Mouse (Mus musculus): Measurements from ENCODE around the gene Tmem94. TPM values are rescaled to one million over a fixed set of nuclear protein-coding genes. Genes with fewer than 3 reads are reported as not detected.

The Tmem94 gene
- polyA plus RNA-seq, 1 experiment from 2014 or later = 30.9 TPM

DNA sequence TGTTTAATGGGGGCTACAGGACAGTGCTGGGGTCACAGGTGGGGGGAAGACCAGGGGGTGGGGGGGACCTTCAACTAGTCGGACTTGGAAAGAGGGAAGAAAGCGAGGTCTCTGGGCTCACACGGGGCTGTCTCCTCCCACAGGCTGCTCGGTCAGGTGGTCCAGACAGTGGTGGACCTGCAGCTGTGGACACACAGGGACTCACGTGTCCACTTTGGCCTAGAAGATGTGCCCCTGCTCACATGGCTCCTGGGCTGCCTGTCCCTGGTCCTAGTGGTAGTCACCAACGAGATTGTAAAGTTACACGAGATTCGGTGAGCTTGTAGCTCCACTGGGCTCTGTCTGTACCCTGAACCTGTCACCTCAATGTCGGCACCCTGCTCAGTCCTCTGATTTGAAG lies 32.4 kb downstream of the Tmem94 start:
- 0 out of 2 replicates have a peak overlapping the region, but pooled peaks have one; percentile 9 for H3K27ac ChIP-seq
- no peak overlapping the region for H3K4me2 ChIP-seq
- 84% methylated on average over 9 of the region's 9 CpGs for WGBS
- H3K27me3 ChIP-seq = no peaks in the 10 kb centered on the region
- no peaks in the 10 kb centered on the region for H3K9me3 ChIP-seq
- no peak overlapping the region for H3K4me3 ChIP-seq
- no peaks in the 10 kb centered on the region for H3K4me1 ChIP-seq (replicated peaks)
- peaks cover 100% of the 10 kb centered on the region for H3K36me3 ChIP-seq
- H3K9ac ChIP-seq = no peak overlapping the region
- no peak for ATAC-seq (ENCODE audit: low FRiP score)

DNA sequence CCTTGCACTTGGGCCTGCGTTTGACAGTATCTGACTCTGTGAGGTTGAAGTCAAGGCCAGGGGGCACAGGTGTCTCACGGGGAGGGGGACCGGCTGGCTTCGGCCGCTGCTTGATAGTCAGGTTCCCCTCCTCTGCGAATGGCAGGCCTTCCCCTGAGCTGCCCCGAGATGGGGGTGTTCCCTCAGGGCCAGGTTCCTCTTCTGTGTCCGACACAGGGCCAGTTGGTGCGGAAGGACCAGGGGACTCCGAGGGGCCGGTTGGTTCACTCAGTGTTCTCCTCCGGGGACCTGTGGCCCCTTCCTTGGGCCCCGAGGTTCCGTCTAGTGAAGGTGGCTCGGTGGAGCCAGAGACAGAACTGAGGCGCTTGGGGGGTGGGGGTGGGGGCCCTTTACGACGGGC lies 35.7 kb downstream of the Tmem94 start:
- no peak overlapping the region for H3K27ac ChIP-seq
- no peaks in the 10 kb centered on the region for H3K27me3 ChIP-seq
- WGBS = 89% methylated on average over 17 of the region's 18 CpGs
- H3K36me3 ChIP-seq = peaks cover 91% of the 10 kb centered on the region
- H3K4me2 ChIP-seq = no peak overlapping the region
- no peaks in the 10 kb centered on the region for H3K9me3 ChIP-seq
- no peak overlapping the region for H3K9ac ChIP-seq
- H3K4me1 ChIP-seq (replicated peaks) = no peaks in the 10 kb centered on the region
- no peak for ATAC-seq (ENCODE audit: low FRiP score)
- no peak overlapping the region for H3K4me3 ChIP-seq

DNA sequence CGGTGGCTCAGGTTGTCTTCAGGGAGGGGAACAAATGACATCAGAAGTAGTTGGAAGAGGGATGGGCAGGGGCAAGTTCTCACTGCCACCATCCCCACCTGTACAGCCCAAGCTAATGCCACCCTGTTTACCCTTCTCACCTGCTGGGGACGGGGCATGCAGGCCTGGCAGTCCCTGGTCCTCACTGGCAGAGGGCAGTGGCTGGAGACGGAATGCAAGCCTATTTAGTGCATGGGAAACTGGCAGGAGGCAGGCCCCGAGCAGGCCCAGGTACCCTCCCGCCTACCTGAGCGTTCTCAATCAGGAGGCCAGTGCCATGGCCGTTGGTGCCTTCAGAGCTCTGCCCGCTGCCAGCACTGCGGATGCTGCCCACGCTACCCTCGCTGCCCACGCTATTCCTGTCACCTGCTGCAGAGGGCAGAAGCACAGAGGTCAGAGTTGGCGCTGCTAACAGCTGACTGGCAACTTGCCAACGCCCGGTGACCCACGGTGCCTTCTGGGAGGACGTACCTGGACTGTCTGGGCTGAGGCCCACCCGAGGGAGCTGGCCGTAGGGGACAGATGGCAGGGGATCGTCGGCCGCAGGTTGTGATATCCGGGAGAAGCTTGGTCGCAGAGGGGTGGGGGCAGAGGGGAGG lies 38.0 kb downstream of the Tmem94 start:
- peaks cover 20% of the 10 kb centered on the region for H3K4me1 ChIP-seq (replicated peaks)
- H3K27ac ChIP-seq = no peak overlapping the region
- no peaks in the 10 kb centered on the region for H3K27me3 ChIP-seq
- H3K9ac ChIP-seq = no peak overlapping the region
- WGBS = 93% methylated on average over 24 of the region's 24 CpGs
- no peak for ATAC-seq (ENCODE audit: low FRiP score)
- no peak overlapping the region for H3K4me3 ChIP-seq
- no peak overlapping the region for H3K4me2 ChIP-seq
- H3K36me3 ChIP-seq = peaks cover 81% of the 10 kb centered on the region
- H3K9me3 ChIP-seq = no peaks in the 10 kb centered on the region

DNA sequence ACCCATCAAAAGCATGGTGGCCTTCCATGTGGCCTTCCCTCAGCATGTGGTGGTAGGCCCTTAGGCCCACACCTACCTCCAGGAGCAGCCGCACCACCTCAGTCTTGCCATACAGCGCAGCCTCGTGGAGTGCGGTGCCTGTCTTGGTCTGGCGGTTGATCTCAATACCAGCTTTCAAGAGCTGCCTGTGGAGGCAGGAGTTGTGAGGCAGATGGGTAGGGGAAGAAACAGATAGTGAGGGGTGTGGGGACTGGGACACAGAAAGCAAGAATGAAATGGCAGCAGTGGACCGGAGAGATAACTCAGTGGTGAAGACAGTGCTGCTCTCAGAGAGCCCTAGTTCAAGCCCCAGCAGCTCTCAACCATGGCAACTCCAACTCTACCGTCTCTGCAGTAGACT lies 39.8 kb downstream of the Tmem94 start:
- Histone ChIP-seq H3K36me3 (peaks cover 63% of the 10 kb centered on the region), H3K27me3 (no peaks in the 10 kb centered on the region), H3K4me2 (no peak overlapping the region), H3K4me3 (no peak overlapping the region), H3K27ac (no peak overlapping the region), H3K9me3 (no peaks in the 10 kb centered on the region), H3K4me1 (replicated peaks) (peaks cover 38% of the 10 kb centered on the region), H3K9ac (no peak overlapping the region)
- ATAC-seq (ENCODE audit: low FRiP score) = no peak
- 93% methylated on average over 7 of the region's 7 CpGs for WGBS

DNA sequence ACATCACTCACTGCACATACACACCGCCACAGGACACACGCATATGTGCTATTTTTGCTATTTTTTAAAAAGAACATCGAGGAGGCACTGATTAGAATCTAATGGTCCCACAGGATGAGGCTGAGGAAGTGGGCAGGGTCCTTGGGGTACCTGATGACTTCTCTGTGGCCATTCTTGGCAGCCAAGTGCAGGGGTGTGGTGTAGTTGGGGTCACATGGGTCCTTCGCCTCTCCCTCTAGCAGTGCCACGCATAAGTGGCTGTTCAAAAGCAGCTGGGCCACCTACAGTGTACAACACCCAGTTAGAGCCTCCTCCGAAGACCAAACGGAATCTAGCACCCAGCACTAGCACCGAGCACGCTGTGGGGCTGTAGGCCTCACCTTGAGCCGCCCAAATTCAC lies 40.9 kb downstream of the Tmem94 start:
- no peaks in the 10 kb centered on the region for H3K27me3 ChIP-seq
- peaks cover 49% of the 10 kb centered on the region for H3K4me1 ChIP-seq (replicated peaks)
- no peak overlapping the region for H3K9ac ChIP-seq
- no peak overlapping the region for H3K4me3 ChIP-seq
- H3K9me3 ChIP-seq = no peaks in the 10 kb centered on the region
- ATAC-seq (ENCODE audit: low FRiP score) = no peak
- peak overlapping the region; percentile 83; the same call in 1 of the 2 replicates for H3K27ac ChIP-seq
- peaks cover 56% of the 10 kb centered on the region for H3K36me3 ChIP-seq
- 96% methylated on average over 10 of the region's 10 CpGs for WGBS
- peak overlapping the region; percentile 92; the same call in 1 of the 2 replicates for H3K4me2 ChIP-seq

DNA sequence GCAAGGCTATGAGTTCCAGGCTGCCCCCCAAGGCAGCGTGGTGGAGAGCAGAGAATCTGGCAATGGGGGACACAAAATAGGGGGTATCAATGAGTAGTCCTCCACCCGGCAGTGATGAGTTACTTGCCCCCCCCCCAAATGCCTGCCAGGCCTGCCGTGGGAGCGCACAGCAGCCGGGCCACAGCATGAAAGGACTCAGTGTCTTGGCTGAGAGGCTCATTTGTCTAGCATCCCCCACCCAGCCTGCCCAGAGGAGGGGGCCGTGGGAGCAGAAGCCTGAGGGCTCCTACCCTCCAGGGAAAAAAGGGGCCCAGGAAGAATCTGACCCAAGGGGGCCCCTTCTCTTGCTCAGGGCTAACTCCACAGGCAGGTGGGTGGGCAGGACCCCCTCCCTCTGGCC lies 42.1 kb downstream of the Tmem94 start:
- Histone ChIP-seq H3K4me2 (peak overlapping the region; percentile 92), H3K27me3 (no peaks in the 10 kb centered on the region), H3K4me3 (no peak overlapping the region), H3K27ac (peak overlapping the region; percentile 83), H3K9ac (0 out of 2 replicates have a peak overlapping the region, but pooled peaks have one; percentile 11), H3K9me3 (no peaks in the 10 kb centered on the region), H3K36me3 (peaks cover 48% of the 10 kb centered on the region), H3K4me1 (replicated peaks) (peaks cover 61% of the 10 kb centered on the region)
- WGBS = 46% methylated on average over 6 of the region's 6 CpGs
- ATAC-seq (ENCODE audit: low FRiP score) = peak; percentile 58

DNA sequence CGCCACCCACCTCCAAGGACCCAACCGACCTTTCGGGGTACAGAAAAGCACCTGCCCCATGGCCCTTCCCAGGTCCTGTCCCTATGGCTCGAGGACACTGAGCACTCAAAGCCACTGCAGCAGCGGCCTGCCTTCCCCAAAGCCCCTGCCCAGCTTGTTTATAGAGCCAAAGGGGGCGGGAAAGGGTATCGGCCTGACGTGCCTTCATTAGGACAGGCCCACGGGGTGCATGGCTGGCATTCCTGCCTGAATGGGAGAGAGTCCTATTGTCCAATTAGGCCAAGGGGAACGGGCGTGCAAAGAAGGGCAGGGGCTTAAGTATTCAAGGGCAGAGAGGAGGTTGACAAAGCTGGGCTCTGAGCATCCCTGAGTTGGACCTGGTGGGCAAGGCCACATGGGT lies 42.7 kb downstream of the Tmem94 start:
- Histone ChIP-seq H3K4me2 (peak overlapping the region; percentile 92), H3K9me3 (no peaks in the 10 kb centered on the region), H3K4me3 (no peak overlapping the region), H3K36me3 (peaks cover 41% of the 10 kb centered on the region), H3K27ac (peak overlapping the region; percentile 83), H3K4me1 (replicated peaks) (peaks cover 67% of the 10 kb centered on the region), H3K27me3 (no peaks in the 10 kb centered on the region), H3K9ac (peak overlapping the region; percentile 60; the same call in 1 of the 2 replicates)
- ATAC-seq (ENCODE audit: low FRiP score) = 0 out of 2 replicates have a peak, but pooled peaks have one; percentile 9
- WGBS = 49% methylated on average over 11 of the region's 11 CpGs

DNA sequence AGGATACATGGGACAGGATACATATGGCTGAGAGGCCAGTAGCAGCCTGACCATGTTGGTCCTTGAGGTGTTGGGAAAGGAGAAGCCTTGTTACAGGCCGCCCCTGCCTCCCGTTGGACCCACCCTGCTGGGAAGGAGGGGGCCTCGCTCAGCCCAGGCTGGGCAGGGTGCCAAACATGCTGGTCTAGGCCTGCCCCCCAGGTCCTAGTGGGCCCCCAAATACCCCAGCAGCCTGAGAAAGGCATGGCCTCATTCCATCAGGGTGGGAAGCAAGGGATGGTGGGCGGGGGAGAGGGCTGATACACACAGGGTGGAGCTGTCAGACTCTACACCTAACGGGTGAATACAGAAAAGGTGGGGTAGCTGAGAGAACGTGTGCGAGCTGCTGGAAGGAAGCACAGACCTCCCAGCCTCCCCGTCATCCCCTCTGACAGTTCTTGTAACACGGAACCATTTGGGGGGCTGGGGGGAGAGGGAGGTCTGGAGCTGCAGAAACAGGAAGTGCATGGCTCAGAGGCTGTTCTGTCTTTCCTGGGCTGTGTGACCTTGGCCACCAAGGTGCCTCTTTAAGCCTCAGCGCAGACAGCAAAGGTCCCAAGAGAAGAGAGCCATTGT lies 43.6 kb downstream of the Tmem94 start:
- no peak for ATAC-seq (ENCODE audit: low FRiP score)
- peak overlapping the region; percentile 92 for H3K4me2 ChIP-seq
- H3K4me3 ChIP-seq = 0 out of 2 replicates have a peak overlapping the region, but pooled peaks have one; percentile 1
- 43% methylated on average over 10 of the region's 10 CpGs for WGBS
- H3K36me3 ChIP-seq = peaks cover 33% of the 10 kb centered on the region
- H3K27ac ChIP-seq = peak overlapping the region; percentile 83
- peaks cover 71% of the 10 kb centered on the region for H3K4me1 ChIP-seq (replicated peaks)
- H3K27me3 ChIP-seq = no peaks in the 10 kb centered on the region
- H3K9ac ChIP-seq = peak overlapping the region; percentile 60
- no peaks in the 10 kb centered on the region for H3K9me3 ChIP-seq

DNA sequence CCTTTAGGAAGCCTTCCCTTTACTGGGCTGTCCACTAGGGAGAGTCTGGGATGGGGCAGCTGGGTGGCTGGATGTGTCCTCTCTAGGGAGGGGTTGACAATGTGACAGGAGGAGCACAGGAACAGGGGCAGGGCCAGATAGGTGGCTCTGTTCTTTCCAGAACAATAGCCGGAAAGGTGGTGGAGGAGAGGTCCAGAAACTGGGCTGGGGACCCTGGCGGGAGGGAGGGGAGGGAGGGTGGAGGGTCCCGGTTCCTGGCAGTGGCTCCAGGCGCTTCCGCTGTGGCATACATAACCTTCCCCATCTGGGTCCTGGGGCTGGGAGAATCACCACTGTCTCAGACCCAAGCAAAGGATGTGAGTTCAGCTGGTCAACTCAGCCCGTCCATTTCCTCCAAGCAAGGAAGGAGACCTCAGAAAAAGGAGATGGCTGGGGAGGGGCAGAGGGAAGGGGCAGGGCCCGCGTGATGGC lies 44.1 kb downstream of the Tmem94 start:
- Histone ChIP-seq H3K9me3 (no peaks in the 10 kb centered on the region), H3K27ac (peak overlapping the region; percentile 83), H3K27me3 (no peaks in the 10 kb centered on the region), H3K4me3 (no peak overlapping the region), H3K4me2 (peak overlapping the region; percentile 92), H3K36me3 (peaks cover 30% of the 10 kb centered on the region), H3K4me1 (replicated peaks) (peaks cover 75% of the 10 kb centered on the region), H3K9ac (peak overlapping the region; percentile 60)
- WGBS = 52% methylated on average over 8 of the region's 8 CpGs
- no peak for ATAC-seq (ENCODE audit: low FRiP score)

DNA sequence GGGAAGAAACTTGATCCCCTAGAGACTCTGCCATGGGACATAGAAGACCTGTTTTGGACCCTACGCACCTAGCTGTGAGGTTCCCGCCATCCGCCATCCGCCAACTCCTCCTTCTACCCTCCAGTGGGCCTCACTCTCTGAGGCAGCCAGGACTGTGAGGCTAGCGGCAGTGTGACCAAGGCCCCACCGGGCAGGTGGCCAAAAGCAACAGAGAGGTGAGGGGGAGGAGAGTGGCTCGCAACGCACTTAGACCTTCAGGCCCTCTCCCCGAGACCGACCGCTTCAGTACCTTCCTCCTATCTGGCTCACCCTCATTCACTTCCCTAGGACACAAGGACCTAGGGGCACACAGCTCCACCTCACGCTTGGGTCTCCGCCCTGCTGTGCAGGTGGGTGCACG lies 45.1 kb downstream of the Tmem94 start:
- Histone ChIP-seq H3K9me3 (no peaks in the 10 kb centered on the region), H3K4me2 (peak overlapping the region; percentile 92), H3K36me3 (peaks cover 20% of the 10 kb centered on the region), H3K9ac (peak overlapping the region; percentile 93), H3K27me3 (no peaks in the 10 kb centered on the region), H3K27ac (peak overlapping the region; percentile 83), H3K4me3 (peak overlapping the region; percentile 91), H3K4me1 (replicated peaks) (peaks cover 79% of the 10 kb centered on the region)
- 75% methylated on average over 14 of the region's 14 CpGs for WGBS
- no peak for ATAC-seq (ENCODE audit: low FRiP score)

DNA sequence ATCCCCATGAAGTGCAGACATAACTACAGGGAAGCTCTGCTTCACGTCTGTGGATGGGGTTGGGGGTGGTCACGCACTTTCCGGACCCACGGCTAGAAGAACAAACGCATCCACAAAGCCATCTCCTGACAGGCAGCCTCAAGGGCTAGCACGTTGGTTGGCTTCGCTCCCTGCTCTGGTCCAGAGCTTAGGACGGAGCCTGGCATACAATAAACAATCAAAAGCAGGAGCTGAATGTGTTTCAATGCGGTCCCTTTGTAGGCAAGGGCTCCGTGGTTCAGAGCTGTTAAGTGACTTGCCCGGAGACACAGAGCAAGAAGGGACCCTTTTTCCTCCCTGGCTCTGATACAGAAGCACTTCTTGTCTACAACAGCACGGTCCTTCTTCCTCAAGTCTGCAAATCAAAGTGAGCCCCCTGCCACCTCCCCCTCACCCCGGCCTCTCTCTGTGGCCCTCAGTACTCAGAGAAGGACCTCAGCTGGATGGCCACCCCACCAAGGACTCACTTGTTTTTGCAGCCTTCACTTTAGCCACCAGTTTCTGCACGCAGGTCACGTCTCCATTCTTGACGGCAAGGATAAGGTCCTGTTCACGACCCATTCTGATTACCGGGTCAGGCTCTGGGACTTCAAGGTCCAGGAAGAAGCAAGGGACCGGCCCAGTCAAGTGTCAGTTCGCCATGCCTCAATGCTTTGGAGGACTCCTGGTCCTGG lies 46.3 kb downstream of the Tmem94 start:
- no peaks in the 10 kb centered on the region for H3K27me3 ChIP-seq
- 79% methylated on average over 20 of the region's 20 CpGs for WGBS
- H3K9ac ChIP-seq = peak overlapping the region; percentile 93
- H3K36me3 ChIP-seq = peaks cover 15% of the 10 kb centered on the region
- no peak for ATAC-seq (ENCODE audit: low FRiP score)
- H3K4me2 ChIP-seq = peak overlapping the region; percentile 92
- peak overlapping the region; percentile 77; the same call in 1 of the 2 replicates for H3K27ac ChIP-seq
- H3K4me3 ChIP-seq = peak overlapping the region; percentile 91
- no peaks in the 10 kb centered on the region for H3K9me3 ChIP-seq
- peaks cover 85% of the 10 kb centered on the region for H3K4me1 ChIP-seq (replicated peaks)

DNA sequence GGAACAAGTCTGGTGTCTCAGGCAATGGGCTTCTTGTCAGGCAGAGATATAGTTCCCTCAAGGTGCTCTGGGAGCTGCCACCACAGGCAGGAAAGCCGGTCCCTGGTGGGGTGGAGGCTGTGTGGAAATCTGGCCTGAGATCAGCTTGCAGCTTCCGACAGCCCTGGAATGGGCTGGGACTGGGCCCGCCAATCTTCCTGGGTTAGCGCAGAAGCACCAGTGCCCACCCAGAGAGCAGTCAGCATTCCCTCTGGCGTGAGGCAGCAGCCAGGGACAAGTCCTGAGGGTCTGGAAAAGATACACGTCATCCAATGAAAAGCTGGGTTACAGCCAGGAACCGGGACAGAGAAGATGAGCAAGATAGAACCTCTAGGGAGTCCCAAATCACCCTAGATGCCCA lies 46.9 kb downstream of the Tmem94 start:
- Histone ChIP-seq H3K9ac (peak overlapping the region; percentile 93), H3K27ac (peak overlapping the region; percentile 77; the same call in 1 of the 2 replicates), H3K9me3 (no peaks in the 10 kb centered on the region), H3K27me3 (no peaks in the 10 kb centered on the region), H3K36me3 (peaks cover 14% of the 10 kb centered on the region), H3K4me3 (peak overlapping the region; percentile 91), H3K4me2 (peak overlapping the region; percentile 92), H3K4me1 (replicated peaks) (peaks cover 81% of the 10 kb centered on the region)
- no peak for ATAC-seq (ENCODE audit: low FRiP score)
- 35% methylated on average over 7 of the region's 7 CpGs for WGBS

All from hindbrain, embryonic 13.5 days (tissue).